Mouse (Mus musculus) right cerebral cortex, postnatal 4 days (tissue): ENCODE data around the gene Cadm4.
A peak's percentile ranks its signal among the peaks of the same experiment; 100 is the strongest.

Experiments used
- DNase-seq: peaks from one replicate; pipeline ENCODE4 v3.0.0-alpha.2; 2022

Cadm4 gene

DNA sequence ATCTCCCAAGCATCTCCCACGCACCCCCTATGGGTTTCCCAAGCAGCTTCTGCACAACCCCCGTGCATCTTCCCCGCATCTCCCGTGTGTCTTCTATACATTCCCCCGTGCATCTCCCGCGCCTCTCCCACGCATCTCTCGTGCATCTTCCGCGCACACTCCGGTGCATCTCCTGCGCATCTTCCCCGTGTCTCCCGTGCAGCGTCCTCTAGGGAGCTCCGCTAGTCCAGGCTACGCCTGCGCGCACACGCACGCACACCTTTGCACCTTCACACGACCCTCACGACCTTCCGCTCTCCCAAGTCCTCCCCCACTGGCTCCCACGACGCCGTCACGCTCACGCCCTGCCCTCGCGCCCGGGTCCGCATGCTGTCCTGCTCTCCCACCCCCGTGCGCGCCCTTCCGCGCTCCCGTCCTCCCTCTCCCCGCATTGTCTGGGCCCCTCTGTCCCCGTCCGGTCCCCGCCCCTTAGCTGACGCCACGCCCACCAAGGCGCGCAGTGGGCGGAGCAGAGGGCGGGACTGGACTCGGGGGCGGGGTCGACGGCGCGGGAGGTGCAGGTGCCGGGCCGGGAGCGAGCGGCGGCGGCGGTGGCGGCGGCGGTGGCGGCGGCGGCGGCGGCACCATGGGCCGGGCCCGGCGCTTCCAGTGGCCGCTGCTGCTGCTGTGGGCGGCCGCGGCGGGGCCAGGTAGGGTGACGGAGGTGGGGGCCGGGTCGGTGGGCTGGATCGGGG is at the start of gene Cadm4:
Gene Cadm4 (plus strand): TSS at position 550 of the 734 bp plus-strand sequence.
- peak; percentile 94 for DNase-seq

DNA sequence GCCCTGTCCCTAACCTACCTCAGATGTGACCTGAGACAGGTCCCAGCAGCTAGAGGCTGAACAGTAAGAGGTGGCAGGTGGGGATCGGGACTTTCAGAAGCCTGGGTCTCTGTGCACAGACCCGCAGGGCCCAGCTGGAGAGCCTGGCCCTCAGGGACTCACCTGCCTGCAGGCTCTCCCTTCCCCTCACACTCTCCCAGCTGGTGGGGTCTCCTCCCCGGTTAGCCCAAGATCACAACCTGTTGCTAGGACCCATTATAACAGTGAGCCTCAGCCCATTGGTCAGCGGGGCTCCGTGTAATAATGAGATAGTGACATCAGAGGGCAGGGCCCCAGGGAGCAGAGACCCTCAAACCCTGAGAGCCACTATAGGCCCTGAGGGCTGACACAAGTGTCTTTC is 46.5 kb upstream of the Cadm4 start:
- DNase-seq: no peak

DNA sequence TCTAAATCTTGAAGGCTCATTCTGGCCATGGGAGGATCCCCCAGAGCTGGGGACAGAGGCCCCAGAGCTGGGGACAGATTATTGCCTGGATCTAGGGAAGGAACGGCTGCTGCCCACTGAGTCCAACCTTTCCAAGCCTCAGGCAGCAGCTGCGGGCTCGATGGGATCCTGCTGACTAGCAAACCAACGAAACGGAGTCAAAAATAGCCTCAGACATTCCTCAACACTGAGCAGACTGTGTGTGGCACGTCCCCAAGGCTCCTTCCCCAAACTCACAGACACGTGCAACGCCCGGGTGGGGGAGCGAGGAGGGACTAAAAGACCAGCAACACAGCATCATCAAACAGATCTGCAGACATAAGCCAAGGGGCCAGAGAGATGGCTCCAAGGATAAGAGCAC is 43.8 kb upstream of the Cadm4 start:
- DNase-seq: peak; percentile 74

DNA sequence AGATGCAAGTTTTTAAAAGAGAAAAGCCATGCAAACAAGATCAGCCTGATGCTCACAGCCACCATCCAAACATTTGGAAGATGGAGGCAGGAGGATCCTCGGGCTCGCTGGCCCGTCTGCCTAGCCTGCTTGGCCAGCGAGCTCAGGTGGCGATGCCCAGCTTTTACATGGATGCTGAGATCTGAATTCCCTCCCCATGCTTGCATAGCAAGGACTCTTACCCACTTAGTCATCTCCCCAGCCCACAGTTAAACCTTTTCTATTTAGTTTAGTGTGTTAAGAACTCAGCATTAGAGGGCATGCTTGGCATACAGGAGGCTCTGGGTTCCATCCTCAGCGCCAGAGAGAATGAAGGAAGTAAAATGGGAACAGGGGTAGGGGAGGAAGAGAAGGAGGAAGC is 42.6 kb upstream of the Cadm4 start:
- DNase-seq: no peak

DNA sequence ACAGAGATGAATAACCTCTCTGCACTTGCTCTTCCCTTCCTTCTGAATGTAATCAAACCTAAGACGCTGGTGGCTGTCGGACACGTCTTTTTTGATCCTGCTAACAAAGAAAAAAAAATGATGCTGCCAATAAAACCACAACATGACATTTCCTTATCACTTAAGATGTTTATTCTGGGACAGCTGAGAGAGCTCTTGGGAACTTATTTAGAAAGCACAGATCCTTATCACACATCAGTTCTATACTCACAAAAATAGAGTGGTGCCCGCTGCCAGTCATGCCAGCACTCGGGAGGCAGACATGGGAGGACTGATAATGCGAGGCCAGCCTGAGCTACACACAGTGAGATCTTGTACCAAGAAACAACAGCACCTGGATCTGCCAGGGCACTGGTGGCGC is 41.9 kb upstream of the Cadm4 start:
- DNase-seq: no peak

DNA sequence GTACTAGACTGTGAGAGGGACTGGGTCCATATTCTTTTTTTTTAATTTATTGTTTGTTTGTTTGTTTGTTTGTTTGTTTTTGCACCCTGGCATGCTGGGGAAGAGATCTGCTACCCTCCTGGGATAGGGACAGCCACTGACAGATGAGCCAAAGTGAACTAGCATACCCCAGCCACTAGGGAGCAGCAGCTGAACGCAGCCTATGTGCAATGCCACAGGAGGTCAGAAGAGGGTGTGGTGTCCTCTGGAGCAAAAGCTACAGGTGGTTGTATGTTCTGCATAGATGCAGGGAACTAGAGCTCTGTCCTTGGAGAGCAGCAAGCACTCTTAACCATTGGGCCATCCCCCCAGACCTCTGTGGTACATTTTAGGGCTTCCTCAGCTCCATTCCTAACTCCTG is 40.0 kb upstream of the Cadm4 start:
- DNase-seq: no peak

DNA sequence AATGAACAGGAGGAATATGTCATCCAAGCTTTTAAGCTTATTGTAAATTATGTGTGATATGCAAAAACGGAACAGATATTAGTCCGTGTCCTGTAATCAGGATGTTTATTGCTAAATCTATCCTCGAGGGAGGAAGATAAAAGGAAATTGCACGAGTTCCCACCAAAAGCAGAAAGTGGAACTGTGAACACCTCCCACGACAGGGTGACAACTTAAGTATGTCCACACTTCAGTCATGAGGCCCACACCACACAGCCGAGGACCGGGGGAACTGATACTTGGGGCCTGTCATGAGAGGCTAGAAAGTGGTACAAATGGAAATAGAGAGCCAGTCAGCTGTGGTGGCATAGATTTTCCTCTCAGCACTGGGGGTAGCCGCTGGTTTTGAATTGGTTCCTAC is 39.5 kb upstream of the Cadm4 start:
- no peak for DNase-seq

DNA sequence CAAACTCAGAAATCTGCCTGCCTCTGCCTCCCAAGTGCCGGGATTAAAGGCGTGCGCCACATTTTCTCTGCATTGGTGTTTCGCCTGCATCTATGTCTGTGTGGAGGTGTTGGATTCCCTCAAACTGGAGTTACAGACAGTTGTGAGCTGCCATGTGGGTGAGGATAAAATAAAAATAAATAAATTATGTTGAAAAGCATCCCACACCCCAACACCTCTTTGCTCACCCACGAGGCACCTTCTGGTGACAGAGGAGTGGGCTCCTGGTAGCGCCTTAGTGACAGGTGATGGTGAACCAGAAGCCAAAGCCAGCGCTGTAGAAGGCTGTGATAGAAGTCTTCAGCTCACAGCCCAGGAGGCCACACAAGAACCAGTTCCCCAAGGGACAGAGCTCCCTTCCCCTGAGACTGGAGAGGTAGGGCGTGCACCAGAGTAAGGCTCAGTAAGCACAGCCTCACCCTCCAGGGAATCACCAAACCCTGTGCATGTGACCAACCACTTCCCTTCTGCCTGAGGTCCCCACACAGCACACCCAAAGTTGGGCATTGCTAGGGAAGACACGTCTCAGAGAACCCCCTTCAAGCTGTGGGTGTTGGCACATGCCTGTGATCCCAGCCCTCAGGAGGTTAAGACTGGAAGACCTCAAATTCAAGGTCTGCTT is 36.4 kb upstream of the Cadm4 start:
- no peak for DNase-seq

DNA sequence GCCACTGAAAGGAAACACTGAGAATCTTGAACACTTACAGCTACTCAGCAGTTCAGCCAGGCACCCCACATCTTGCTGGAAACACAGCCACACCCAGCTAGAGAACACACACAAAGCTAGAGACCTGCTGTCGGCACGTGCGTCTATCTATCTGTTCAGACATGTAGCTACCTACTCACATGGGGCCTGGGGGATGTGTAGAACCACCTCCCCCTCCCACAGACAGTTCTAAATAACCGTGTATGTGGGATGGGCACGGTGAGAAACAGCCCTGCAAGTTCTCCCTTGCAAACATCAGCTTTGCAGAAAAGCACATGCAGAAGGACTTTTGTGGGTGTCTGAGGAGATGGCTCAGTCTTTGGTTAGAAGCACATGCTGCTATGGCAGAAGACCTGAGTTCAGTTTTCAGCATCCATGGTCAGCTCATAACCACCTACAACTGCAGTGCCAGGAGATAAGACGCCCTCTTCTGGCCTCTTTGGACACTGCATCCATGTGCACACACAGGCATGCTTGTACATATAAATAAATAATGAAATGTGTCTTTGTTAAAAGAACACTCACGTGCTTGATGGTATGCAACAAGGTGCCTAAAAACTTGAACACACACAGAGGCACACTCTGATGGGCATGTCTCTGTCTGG is 35.0 kb upstream of the Cadm4 start:
- no peak for DNase-seq

DNA sequence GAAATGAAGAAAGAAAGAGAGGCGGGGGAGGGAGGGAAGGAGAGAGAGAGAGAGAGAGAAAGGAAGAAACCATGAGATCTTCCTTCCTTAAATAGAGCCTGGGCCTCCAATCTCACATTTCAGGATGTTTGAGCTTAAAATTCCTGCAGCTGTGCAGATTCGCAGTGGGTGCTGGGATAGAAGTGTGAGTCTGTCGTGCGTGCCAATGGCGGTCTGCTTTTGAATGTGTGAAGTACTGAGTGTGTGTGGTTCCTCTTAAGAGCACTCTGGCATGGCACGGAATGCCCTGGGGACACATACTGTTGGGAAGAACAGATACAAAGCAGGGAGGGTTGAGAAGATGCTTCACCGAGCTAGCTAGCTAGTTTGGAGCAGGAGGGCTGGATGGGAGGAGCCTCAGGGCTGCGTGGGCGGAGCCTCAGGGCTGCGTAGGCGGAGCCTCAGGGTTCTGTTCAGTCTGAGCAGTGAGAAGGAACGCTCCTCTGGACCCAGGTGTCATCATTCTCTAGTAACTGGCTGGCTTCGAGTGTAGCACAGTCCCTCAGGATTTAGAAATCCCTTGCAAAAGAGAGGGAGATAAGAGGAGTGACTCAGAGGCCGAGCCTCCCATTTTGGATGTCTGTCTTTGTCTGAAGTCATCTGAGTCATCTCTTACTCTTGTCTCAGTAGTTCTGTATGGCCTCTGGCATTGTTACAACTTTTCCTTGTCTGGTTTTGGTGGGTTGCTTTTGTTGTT is 32.9 kb upstream of the Cadm4 start:
- no peak for DNase-seq

DNA sequence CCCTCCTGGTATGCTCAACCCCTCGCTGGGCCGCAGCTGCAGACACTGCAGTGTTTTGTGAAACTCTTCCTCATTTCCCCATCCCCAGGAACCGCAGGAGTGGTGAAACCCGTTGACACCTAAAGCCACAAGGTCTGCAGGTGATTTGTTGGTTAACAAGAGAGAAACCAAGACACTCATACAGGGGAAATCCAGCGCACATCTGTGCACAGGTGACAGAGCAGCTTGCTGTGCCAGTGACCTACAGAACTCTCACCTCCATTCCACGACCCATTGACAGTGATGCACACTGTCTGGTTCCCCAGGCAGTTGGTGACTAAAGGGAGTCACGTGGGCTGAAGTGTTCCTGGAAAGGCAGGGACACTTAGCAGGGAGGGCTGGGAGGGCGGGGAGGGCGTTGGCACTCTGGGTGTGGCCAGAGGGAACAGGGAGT is 31.2 kb upstream of the Cadm4 start:
- no peak for DNase-seq

DNA sequence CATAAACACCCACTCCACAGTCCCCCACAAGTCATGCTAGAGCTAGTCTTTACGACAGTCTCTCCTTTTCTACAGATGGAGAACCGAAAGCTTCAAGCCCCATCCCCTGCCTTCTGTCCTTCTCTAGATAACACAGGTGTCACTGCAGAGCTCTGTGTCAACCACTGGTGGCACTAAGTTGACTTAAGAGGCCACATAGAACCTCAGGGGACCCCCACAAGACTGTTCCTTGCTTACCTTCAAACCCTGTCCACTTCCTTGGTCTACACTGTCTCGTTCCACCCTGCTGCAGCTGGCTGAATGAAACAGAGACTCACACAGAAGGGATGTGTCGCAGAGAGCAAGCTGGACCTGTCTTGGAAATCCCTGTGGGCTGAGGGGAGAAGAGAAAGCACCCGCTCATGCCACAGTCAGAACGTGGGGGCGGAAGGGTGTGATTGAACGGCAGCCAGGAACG is 29.9 kb upstream of the Cadm4 start, which contains the start of gene Irgc1:
Gene Irgc1 (minus strand): TSS at position 443 of the 457 bp plus-strand sequence.
- DNase-seq: no peak

DNA sequence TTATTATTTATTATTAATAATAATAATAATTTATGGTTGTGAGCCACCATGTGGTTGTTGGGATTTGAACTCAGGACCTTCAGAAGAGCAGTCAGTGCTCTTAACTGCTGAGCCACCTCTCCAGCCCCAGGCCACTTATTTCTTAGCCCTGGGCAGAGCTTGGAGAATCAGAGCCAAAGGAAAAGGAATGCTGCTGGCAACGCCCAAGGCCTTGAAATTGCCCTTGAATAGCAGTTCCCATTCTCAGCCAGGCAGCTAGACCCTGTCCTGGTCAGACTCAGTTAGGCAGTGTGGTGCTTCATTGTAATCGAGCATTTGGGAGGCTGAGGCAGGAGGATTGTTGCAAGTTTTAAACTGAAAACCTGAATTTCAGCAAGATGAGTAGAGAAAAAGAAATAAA is 27.6 kb upstream of the Cadm4 start:
- DNase-seq: no peak

DNA sequence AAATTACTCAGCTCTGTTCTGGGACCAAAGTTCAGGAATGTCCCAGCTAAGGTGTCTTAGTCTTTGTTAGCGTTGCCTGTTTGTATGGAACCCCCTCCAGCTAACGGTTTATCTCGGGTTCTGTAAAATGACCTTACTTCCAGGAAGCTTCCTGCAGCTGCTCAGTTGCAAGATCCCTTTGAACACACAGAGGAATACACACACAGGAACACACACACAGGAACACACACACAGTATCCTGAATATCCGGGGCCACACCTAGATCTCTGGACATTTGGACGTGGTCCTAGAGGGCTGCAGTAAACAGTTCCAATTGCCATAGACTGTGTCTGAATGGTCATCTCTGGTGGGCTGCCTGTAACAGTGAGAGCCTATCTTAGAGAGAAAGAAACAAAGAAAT is 26.1 kb upstream of the Cadm4 start:
- no peak for DNase-seq

DNA sequence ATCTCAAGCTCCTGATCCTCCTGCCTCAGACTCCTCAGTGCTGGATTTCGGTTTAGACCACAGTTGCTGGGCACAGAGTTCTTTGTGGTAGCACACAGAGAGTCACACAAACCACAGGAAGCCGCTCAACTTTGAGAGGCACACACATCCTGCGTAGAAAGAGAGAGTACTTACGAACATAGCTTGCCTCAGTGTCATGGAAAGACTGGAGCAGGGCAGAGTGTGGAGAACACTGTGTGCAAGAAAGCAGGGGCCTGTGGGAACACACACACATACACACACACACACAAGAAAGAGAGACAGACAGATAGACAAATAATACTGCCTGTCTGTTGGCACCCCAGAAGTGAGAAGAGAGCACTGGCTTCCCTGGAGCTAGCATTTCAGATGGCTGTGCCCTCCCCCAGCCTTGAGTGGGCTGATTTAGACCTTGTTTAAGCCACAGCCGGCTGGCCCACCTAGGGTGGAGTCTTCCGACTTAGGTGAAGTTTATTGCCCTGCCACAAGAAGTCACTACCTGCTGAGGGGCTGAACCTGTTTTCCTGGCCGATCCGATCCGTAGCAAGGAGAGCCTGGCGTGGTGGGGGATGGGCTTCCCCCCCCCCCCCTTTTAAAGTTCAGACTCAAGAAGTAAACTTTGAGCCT is 24.0 kb upstream of the Cadm4 start:
- no peak for DNase-seq

DNA sequence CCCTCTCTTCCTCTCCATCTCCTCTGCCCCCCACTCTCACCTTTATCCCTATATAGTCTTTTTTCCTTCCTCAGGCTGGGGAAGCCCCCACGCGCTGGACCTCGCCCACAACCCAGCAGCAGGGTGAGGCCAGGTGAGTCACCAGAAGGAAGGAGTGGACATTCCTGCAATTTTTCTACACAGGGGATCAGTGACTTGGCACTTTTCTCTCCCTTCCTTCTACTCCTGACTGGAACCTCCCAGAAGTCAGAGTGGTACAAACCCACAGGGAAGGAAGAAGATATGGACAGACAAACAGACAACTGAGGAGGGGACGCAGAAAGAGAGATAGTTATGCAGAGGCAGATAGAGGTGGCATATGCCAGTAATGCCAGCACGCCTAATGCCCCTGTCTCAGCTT is 22.4 kb upstream of the Cadm4 start:
- no peak for DNase-seq

DNA sequence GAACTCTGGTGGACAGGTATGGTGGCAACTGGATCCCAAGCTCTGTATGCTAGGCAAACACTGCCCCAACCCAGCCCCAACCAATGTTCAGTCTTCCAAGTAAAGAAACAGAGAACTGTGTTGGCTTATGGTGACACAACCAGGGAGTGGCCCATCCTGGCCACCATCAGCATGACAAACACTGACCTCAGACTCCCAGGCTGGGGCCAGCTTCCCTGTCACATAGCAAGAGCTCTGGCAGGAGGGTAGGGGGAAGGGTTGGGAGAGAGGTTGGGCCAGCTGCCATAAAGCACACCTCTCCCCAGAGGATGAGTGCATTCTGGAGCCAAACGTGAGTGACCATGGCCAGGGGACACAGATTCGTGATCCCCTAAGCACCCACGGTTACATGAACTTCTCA is 22.0 kb upstream of the Cadm4 start:
- no peak for DNase-seq

DNA sequence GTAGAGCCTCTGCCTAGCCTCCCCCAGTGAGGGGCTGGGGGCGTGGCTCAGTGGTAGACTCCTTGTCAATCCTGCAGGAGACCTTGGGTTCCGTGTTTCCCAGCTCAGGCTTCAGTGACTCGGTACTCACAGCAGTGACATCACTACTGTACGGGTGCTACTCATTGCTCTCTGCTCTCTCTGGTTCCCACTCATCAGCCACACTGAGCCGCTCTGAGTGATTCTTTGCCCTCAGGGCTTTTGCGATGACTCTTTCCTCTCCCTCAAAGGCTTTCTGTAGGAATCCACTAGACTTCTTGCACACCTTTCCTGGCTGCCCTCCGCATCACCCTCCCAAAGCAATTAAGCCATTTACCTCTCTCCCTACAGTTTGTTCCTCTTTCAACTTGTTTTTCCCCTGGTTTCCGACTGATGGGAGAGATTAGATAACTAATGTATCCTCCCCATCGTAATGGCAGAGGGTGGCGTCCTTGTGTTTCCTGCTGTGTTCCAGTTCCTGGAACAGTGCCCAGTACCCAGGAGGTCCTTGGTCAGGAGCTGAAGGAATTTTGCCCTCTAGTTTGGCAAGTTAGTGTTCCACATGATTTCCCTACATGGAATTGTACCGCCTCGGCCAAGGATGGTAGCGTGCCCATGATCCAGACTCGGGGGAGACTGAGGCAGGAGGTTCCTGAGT is 20.3 kb upstream of the Cadm4 start:
- DNase-seq: no peak

DNA sequence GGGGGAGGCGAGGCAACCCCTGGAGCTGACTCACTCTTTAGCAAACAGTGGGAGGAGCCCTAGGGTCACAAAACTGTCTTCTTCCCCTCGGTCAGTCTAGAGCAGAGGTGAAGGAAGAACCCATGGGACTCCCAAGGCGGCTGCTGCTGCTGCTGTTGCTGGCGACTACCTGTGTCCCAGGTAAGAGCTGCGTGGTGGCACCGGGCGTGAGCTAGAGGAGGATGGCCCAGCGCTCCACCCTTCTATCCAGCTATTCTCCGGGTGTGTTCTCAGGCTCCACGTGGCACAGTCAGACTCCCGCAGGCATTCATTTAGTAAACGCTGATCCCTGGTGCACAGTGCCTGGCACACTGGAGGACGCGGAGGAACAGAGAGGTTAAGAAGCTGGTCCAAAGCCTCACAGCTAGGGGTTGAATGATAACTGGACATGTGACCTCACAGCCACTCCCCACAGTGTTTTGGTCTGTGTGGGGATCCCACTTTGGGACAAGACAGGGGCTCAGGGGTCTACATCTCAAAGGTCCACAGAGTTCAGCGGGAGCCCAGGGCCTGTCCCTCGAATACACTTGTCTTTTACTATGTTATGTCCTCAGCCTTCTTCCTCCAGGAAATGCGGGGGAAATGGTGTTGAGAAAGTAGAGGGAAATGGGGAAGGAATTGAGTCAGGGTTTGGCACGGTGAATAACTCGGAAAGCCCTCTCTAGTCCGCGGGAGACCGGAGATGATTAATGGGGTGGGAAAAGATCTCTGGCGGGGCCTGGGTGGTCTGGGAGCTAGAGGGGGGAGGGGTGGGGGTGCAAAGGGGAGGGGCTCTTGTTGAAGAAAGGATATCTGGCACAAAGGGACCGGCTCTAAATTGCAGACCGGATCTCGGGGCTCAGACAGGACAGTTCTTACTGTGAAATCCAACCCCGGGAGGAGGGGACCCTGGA is 19.2 kb upstream of the Cadm4 start, which contains the start of gene Plaur:
Gene Plaur (plus strand): TSS at position 97 of the 932 bp plus-strand sequence.
- DNase-seq: no peak

DNA sequence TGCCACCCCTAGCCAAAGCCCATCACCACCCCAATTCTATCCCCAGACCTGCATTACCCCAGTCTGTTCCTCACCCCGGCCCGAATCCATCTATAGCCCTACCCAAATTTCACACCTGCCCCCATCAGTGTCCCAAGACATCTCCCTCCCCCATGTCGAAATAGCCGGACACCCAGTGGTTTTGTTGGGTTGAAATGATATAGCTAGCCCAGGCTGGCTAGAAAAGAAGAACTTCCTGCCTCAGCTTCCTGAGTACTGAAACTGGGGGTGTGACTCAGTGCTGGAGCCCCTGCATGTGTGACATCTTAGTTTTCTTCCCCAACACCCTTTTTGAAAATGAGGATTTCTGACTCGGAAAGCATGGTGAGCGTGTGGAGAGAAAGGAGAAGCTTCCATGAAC is 15.0 kb upstream of the Cadm4 start:
- no peak for DNase-seq

DNA sequence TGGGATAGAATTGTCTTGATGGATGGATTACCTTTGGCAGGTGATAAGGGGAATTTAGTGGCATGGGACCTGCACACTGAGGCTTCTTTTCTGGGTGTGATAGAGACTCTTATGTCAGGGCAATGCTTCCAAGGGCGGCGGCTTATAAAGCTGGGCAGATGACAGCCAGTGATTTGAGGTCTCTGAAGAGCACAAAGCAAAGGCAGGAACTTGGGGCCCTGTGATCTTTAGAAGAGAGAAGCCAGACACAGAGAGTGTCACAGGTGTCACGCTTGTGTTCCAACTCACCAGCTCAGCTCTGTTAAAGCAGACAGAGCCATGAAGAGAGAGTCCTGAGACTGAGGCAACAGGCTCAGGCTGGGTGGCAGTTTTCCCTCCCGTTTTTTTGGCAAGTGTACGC is 13.9 kb upstream of the Cadm4 start:
- no peak for DNase-seq
